Mouse (Mus musculus) T-helper 1 cell (primary cell): ENCODE measurements at regions not wholly inside any gene's neighbourhood (a gene's known extent, or its start where the extent isn't known, plus 50 kb on each side); places are given as distances from the start of the nearest gene placed in this dataset.
"Not testable (repeated sequence)": the region's sequence is repeated elsewhere in the genome, so short reads cannot be mapped to it uniquely, and the experiment has no call there.

ENCODE experiments used
- in situ Hi-C: fragments of 300-600 bp; cut with MboI, MseI; formaldehyde crosslinking; loops from one replicate; pipeline ENCODE4 v1.15.1; 2025; ENCODE audit warnings: high pct_unique_total_duplicates

DNA sequence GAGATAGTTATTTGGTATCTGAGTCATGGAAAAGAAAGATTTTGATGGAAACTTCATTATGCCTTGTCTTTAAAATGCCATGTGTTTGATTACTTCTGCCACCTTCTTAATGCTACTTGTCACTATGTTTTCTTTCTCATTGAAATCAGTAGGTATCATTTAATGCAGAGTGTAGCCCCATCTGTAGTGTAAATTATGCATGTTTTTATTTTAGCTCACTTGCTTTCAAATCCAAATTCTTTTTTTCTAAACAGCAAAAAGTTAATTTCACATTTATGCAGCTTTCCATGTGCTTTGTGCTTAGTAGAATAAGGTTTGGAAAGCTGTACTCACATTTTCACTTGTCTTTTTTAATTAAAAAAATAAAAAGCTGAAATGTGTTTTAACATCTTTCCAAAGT, 748.0 kb upstream of the Epha7 start:
- in situ Hi-C loops = no loop called here

DNA sequence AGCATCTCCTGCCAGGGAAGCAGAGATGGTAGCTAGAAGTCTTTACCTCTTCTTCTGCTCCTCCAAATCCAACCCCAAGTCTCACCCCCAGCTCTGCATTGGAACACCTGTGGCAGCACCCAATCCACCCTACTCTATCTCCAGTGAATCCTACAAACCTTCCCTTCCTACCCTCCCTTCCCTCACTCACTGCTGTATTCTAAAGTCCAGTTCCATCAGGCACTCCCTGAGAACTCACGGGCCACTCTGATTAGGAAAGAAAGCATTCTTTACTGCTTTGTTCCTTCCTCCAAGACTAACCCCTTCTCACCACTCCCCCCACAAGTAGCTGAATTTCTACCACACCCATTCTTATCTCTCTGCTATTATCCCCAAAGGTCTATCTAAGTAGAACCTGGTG, 747.1 kb upstream of the Epha7 start:
- in situ Hi-C loops = no loop called here

DNA sequence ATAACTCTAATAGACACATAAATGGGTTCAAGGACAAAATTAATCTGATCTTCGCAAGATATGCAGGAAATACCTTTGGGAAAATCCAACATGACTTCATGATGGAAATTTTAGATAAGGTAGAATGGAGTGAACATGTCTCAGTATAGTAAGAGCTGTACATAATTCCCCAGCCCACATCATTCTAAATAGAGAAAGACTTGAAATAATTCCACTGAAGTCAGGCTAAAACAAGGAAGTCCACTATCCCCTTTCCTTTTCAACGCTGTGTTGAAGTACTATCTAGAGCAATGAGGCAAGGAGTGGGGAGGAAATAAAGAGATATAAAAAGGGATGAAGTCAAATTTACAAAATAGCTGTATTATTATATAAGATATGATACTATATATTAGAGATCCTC, 733.9 kb upstream of the Epha7 start:
- in situ Hi-C loops = no loop called here

DNA sequence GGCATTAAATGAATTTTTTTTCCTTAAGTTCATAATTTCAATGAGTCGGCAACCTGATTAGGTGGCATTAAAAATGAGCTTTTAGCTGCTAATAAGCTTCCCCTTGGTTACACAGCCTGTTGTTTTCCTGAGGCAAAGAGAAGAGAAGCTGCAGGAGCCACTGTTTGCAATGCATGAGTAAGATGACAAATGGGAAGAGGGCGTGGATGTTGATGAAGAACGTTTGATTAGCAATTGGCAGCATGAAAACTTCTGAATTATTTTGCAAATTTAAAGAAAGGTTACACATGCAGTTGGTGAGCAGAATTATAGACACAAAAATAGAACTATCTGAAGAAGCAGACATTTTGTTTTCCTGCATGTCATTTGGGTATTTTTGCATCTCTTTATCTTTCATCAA, 720.1 kb upstream of the Epha7 start:
- in situ Hi-C loops = no loop called here

DNA sequence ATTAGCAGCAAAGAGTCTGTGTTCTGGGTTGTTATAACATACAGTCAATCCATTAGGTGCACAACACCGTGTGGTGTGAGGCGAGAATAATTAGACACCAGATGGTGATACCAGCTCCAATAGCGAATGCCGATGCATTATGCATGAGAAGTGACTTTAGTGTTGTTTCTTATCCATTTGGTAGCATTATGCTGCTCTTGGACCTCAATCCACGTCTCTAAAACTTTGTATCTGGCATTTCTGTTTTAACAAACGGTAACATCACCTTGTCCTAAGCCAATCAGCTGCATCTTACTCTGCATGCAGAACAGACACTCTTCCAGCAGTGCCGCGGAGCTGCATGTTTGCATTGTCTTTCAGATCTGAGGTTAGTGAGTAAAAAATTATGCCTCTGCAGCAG, 669.8 kb upstream of the Epha7 start:
- in situ Hi-C loops = no loop called here

DNA sequence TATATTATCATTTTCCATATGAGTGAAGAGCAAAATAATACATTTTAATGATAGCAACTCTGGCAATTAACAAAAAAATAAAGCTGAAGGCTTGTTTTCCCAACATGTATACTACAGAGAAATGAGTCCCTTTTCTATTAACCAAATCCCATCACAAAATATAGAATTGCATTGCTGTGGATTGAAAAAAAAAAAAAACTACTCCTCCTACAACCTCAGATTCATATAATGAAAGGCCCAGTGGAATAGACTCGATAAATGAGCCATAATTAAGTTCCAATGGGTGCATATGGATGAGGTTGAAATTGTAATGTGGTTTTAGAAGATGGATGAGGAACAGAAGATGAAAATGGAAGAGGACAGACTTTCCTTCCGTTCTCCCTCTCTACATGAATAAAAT, 657.8 kb upstream of the Epha7 start:
- in situ Hi-C loops = no loop called here

DNA sequence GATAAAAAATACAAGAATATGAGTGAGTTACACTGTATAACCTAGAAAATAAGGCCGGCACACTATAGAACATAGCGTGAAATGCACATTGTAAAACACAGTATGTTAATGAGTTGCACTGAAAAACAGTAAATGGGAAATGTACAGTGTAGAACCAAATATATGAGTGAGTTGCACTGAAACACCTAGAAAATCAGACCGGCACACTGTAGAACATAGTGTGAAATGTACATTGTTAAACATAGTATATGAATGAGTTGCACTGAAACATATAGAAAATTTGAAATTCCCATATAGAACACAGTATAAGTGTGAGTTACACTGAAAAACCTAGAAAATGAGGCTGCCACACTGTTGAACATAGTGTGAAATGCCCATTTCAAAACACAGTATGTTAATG, 636.2 kb upstream of the Epha7 start:
- in situ Hi-C loops = no loop called here

DNA sequence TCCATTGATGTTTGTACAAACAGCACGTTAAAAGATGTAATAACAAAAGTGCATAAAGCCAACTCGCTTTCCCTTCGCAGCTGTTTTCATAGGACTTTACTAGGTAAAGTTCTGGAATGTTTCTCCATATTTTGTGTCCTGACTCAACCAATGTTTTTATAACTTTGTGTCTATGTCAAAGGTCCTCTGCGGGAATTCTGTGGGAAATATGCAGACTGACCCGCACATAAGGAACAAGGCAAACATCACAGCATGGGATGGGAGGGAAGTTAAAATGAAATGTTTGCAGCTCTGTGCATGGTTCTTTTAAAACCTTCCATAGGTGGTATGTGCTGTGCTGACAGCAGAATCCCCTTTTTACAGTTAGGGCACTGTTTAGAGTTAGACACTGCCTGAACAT, 622.1 kb upstream of the Epha7 start:
- in situ Hi-C loops = no loop called here

DNA sequence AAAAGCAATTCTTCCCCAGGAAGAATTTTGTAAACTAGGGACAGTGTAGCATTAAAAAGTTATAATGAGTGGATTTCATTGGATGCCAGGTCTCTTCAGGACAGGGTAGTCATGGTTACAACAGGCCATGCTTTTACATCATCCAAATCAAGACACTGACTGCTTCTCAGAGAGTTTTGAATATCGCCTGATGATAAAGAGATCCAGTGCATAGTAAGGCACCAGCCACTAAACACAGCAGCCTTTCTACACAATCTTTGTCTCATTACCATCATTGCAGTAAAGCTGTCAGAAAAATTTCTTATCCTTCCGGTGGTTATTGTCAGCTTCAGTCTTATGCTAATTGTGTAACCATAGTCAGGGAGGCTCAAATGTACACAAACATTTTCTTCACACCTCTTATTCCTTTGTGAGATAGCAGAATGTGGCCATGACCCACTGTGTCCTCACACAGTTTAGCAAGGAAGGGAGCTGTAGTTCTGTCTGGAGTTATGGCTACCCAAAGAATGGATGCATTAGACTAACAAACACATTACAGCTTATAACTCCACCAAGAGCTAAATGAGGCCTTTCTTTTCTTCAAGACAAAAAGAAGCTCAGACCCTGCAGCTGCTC, 585.2 kb upstream of the Epha7 start:
- in situ Hi-C loops = loop anchor here (10.0 kb wide), 1 partner anchor 1453 kb away; no protein-coding TSS in a partner anchor

DNA sequence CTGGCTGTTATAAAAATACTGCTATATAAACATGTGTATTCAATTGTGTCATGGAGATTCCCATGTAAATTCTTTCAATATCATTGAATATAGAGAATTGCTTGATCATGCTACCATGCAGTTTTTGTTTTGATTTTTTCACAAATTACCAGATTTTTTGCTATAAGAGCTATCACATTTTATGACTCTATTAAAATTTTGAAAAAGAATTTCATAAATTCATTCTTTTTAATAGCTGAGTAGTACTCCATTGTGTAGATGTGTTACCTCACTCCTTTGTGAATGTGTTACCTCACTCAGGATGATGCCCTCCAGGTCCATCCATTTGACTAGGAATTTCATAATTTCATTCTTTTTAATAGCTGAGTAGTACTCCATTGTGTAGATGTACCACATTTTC, 577.4 kb upstream of the Epha7 start:
- in situ Hi-C loops = not testable (repeated sequence)

DNA sequence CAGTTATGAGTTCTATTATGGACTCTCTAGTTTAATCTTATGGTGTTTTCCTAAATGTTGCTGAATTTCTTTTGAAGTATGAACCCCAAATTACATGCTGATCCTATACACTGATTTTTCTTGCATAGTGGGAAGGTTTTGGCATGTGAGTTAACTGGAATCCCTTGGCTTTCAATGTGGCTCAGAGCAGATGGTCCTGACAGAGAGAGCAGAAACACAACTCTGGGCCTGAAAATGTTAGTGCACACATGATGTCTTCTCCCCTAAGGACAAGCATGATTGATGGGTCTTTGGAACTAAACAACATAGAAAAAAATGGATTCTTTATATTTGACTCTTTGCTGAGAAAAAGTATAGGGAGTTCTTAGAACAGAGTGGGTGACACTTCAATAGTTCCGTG, 570.7 kb upstream of the Epha7 start:
- in situ Hi-C loops = no loop called here
